Mouse (Mus musculus): ENCODE results near the gene Wdr44. TPM values are rescaled to one million over a fixed set of nuclear protein-coding genes. Genes with fewer than 3 reads are reported as not detected.
"Not testable (repeated sequence)": the region's sequence is repeated elsewhere in the genome, so short reads cannot be mapped to it uniquely, and the experiment has no call there.

Gene Wdr44
- total RNA-seq, 2 experiments from 2014 or later = 17.4 to 17.9 TPM

DNA sequence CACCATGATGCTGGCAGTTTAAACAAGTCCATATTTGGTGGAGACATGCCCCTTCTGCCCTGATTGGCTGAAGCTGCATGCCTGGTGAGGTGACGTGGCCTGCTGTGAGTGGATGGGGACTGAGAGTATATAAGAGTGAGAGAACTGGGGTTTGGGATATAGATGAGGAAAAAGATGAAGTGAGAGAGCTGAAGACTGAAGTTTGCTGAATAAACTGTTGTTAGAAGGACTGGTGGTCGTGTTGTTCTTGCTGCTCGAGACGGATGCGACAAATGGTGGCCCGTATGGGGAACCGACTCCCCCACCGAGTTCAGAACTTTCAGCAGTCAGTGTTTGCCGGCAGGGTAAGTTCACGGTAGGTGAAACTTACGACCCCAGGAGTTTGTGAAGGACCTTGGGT, 140.9 kb downstream of the Wdr44 start:
- DNase-seq (ENCODE audit: low spot score) = not testable (repeated sequence)

DNA sequence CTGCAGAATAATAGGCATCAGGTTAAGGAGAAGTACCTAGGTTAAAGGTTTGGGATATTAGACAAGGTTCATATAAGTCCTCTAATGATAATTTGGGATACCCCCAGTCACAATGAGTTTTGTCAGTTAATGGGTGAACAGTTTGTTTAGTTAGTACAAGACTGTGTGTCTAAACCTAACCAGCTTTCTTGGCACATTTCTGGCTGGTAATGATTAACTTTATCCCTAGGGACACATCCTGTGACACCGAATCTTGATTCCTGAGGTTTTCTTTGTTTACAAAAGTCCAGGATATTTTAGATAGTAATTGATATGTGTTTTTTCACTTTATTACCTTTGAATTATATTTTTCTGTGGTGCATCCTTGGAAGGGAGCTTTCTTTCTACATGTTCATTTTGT, 148.1 kb downstream of the Wdr44 start:
- DNase-seq (ENCODE audit: low spot score) = no peak

Other genes with a start within 250 kb of the Wdr44 start
- not detected for gene Gm4907, start 189.5 kb downstream of the Wdr44 start, total RNA-seq (2021)

Measured in gastrocnemius, adult 18-20 months (tissue).